Mouse (Mus musculus): Measurements from ENCODE around the gene Slc6a17. TPM values are rescaled to one million over a fixed set of nuclear protein-coding genes. Genes with fewer than 3 reads are reported as not detected.

Gene Slc6a17
- polyA plus RNA-seq, 1 experiment from 2014 or later, result 1.7 TPM

GRCm38 (mm10) chr3:107459196-107459772, 58.5 kb downstream of the Slc6a17 start, which contains the start of gene Kcnc4:
Kcnc4 (minus strand) TSS chr3:107459552.
- Histone ChIP-seq H3K36me3 (ENCODE audit: control insufficient read depth, insufficient read depth, low read length) (no peaks in the 10 kb centered on the region), H3K27me3 (ENCODE audit: control insufficient read depth, insufficient read depth, low read length) (peaks cover 40% of the 10 kb centered on the region; the same call in 1 of the 2 replicates), H3K4me2 (replicated peaks; ENCODE audit: low read depth) (peak within 1 kb of the TSS; percentile 83), H3K4me1 (replicated peaks; ENCODE audit: control insufficient read depth, insufficient read depth) (peaks cover 3% of the 10 kb centered on the region; the same call in 1 of the 2 replicates), H3K9ac (ENCODE audit: low read length) (peak within 1 kb of the TSS; percentile 38; the same call in 1 of the 2 replicates), H3K4me3 (ENCODE audit: low read depth, low read length) (peak within 1 kb of the TSS; percentile 48), H3K9me3 (ENCODE audit: control insufficient read depth, low read length) (no peaks in the 10 kb centered on the region), H3K27ac (replicated peaks) (no peak within 1 kb of the TSS)
- ATAC-seq (ENCODE audit: low FRiP score, low TSS enrichment) (peak; percentile 34; the same call in 1 of the 2 replicates), DNase-seq (ENCODE audit: low spot score) (peak; percentile 40)
- TF ChIP-seq CTCF (IDR thresholded peaks at IDR 0.05; ENCODE audit: low read depth) (no peak), EP300 (optimal IDR thresholded peaks at IDR 0.05) (no peak)
- under 1% methylated on average over 68 of the region's 68 CpGs for WGBS

GRCm38 (mm10) chr3:107458528-107459195, 59.2 kb downstream of the Slc6a17 start:
- no peaks in the 10 kb centered on the region for H3K9me3 ChIP-seq (ENCODE audit: control insufficient read depth, low read length)
- no peaks in the 10 kb centered on the region for H3K36me3 ChIP-seq (ENCODE audit: control insufficient read depth, insufficient read depth, low read length)
- WGBS, result 2% methylated on average over 46 of the region's 51 CpGs
- H3K4me1 ChIP-seq (replicated peaks; ENCODE audit: control insufficient read depth, insufficient read depth), result peaks cover 3% of the 10 kb centered on the region; the same call in 1 of the 2 replicates
- TF ChIP-seq CTCF (IDR thresholded peaks at IDR 0.05; ENCODE audit: low read depth) (no peak), EP300 (optimal IDR thresholded peaks at IDR 0.05) (no peak)
- peak overlapping the region; percentile 48 for H3K4me3 ChIP-seq (ENCODE audit: low read depth, low read length)
- DNase-seq (ENCODE audit: low spot score) (peak; percentile 29), ATAC-seq (ENCODE audit: low FRiP score, low TSS enrichment) (no peak)
- H3K27ac ChIP-seq (replicated peaks), result no peak overlapping the region
- H3K9ac ChIP-seq (ENCODE audit: low read length), result no peak overlapping the region; the same call in 1 of the 2 replicates
- H3K27me3 ChIP-seq (ENCODE audit: control insufficient read depth, insufficient read depth, low read length), result peaks cover 40% of the 10 kb centered on the region; the same call in 1 of the 2 replicates
- peak overlapping the region; percentile 83 for H3K4me2 ChIP-seq (replicated peaks; ENCODE audit: low read depth)

GRCm38 (mm10) chr3:107458104-107458503, 59.7 kb downstream of the Slc6a17 start:
- H3K36me3 ChIP-seq (ENCODE audit: control insufficient read depth, insufficient read depth, low read length), result no peaks in the 10 kb centered on the region
- H3K4me2 ChIP-seq (replicated peaks; ENCODE audit: low read depth), result peak overlapping the region; percentile 83
- DNase-seq (ENCODE audit: low spot score) (no peak), ATAC-seq (ENCODE audit: low FRiP score, low TSS enrichment) (no peak)
- no peak for TF ChIP-seq EP300 (optimal IDR thresholded peaks at IDR 0.05)
- no peak for TF ChIP-seq CTCF (IDR thresholded peaks at IDR 0.05; ENCODE audit: low read depth)
- peaks cover 3% of the 10 kb centered on the region; the same call in 1 of the 2 replicates for H3K4me1 ChIP-seq (replicated peaks; ENCODE audit: control insufficient read depth, insufficient read depth)
- H3K9ac ChIP-seq (ENCODE audit: low read length), result no peak overlapping the region
- H3K27ac ChIP-seq (replicated peaks), result no peak overlapping the region
- H3K27me3 ChIP-seq (ENCODE audit: control insufficient read depth, insufficient read depth, low read length), result peaks cover 40% of the 10 kb centered on the region; the same call in 1 of the 2 replicates
- H3K4me3 ChIP-seq (ENCODE audit: low read depth, low read length), result peak overlapping the region; percentile 48; the same call in 1 of the 2 replicates
- no peaks in the 10 kb centered on the region for H3K9me3 ChIP-seq (ENCODE audit: control insufficient read depth, low read length)
- WGBS, result 8% methylated on average over 23 of the region's 23 CpGs

- Histone ChIP-seq H3K4me2 (replicated peaks; ENCODE audit: low read depth) (no peak overlapping the region), H3K27me3 (ENCODE audit: control insufficient read depth, insufficient read depth, low read length) (peaks cover 17% of the 10 kb centered on the region; the same call in 1 of the 2 replicates)
- 64% methylated on average over 4 of the region's 4 CpGs for WGBS
Measured at GRCm38 (mm10) chr3:107454280-107454679, 63.5 kb downstream of the Slc6a17 start.

GRCm38 (mm10) chr3:107446822-107447221, 71.0 kb downstream of the Slc6a17 start:
- no peak for TF ChIP-seq EP300 (optimal IDR thresholded peaks at IDR 0.05)
- TF ChIP-seq CTCF (IDR thresholded peaks at IDR 0.05; ENCODE audit: low read depth), result no peak
- Histone ChIP-seq H3K9me3 (ENCODE audit: control insufficient read depth, low read length) (no peaks in the 10 kb centered on the region), H3K4me1 (replicated peaks; ENCODE audit: control insufficient read depth, insufficient read depth) (no peaks in the 10 kb centered on the region), H3K4me3 (ENCODE audit: low read depth, low read length) (no peak overlapping the region), H3K9ac (ENCODE audit: low read length) (no peak overlapping the region), H3K36me3 (ENCODE audit: control insufficient read depth, insufficient read depth, low read length) (no peaks in the 10 kb centered on the region), H3K27me3 (ENCODE audit: control insufficient read depth, insufficient read depth, low read length) (no peaks in the 10 kb centered on the region), H3K4me2 (replicated peaks; ENCODE audit: low read depth) (no peak overlapping the region), H3K27ac (replicated peaks) (no peak overlapping the region)
- 64% methylated on average over 3 of the region's 3 CpGs for WGBS
- peak; percentile 28 for DNase-seq (ENCODE audit: low spot score)
- ATAC-seq (ENCODE audit: low FRiP score, low TSS enrichment), result peak; percentile 89

More at GRCm38 (mm10) chr3:107454280-107454679, 63.5 kb downstream of the Slc6a17 start:
- H3K4me1 ChIP-seq (replicated peaks; ENCODE audit: control insufficient read depth, insufficient read depth), result 0 out of 2 replicates have a peak, but pooled peaks cover 3% of the 10 kb centered on the region
- TF ChIP-seq CTCF (IDR thresholded peaks at IDR 0.05; ENCODE audit: low read depth), result no peak
- TF ChIP-seq EP300 (optimal IDR thresholded peaks at IDR 0.05), result no peak
- H3K9me3 ChIP-seq (ENCODE audit: control insufficient read depth, low read length), result no peaks in the 10 kb centered on the region
- ATAC-seq (ENCODE audit: low FRiP score, low TSS enrichment), result no peak
- H3K36me3 ChIP-seq (ENCODE audit: control insufficient read depth, insufficient read depth, low read length), result no peaks in the 10 kb centered on the region
- H3K9ac ChIP-seq (ENCODE audit: low read length), result no peak overlapping the region
- H3K27ac ChIP-seq (replicated peaks), result no peak overlapping the region
- H3K4me3 ChIP-seq (ENCODE audit: low read depth, low read length), result no peak overlapping the region
- no peak for DNase-seq (ENCODE audit: low spot score)

All from stomach, postnatal 0 days (tissue).